Mouse (Mus musculus) cerebellum, adult 18-20 months (tissue): ENCODE measurements around the gene Gm6902.
"Not testable (repeated sequence)": the region's sequence is repeated elsewhere in the genome, so short reads cannot be mapped to it uniquely, and the experiment has no call there.

ENCODE experiments used
- DNase-seq, 2 experiments: peaks; one replicate each; pipeline ENCODE4 v3.0.0; 2021

The Gm6902 gene

DNA sequence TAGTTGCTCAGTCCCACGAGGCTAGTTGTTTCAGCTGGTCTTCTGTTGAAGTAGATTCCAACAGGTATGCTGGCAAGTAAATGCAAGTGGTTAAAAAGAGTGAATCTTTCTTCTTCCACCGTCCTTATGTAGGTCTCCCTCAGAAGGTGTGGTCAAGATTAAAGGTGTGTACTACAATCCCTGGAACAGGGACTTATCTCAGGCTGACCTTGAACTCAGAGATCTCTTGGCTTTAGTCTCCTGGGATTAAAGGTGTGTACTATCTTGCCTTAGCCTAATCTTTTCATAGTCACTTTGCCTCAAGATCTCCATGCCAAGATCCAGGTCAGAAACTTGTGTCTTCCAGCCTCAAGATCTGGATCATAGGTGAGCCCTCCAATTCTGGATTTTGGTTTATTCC lies at the start of gene Gm6902:
Gm6902 (minus strand) TSS at position 101 of the 400 bp plus-strand sequence.
- not testable (repeated sequence) for DNase-seq

DNA sequence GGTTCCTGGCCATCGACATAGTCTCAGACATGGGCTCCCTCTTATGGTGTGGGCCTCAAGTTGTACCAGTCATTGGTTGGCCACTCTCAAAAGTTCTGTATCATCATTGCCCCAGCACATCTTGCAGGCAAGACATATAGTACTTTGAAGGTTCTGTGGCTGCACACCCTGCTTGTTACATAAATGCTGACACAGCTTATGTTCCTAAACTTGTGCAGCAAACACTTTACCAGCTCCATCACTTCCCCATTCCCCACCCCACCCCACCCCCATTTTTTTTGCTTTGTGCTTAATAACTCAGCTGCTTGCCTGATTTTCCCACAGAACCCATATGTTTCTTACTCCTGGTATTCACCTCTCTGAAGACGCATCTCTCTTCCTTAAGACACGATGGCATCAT lies 22.2 kb upstream of the Gm6902 start, which contains the start of gene Nlrp4e:
Nlrp4e (plus strand) TSS at position 301 of the 400 bp plus-strand sequence.
- not testable (repeated sequence) for DNase-seq

DNA sequence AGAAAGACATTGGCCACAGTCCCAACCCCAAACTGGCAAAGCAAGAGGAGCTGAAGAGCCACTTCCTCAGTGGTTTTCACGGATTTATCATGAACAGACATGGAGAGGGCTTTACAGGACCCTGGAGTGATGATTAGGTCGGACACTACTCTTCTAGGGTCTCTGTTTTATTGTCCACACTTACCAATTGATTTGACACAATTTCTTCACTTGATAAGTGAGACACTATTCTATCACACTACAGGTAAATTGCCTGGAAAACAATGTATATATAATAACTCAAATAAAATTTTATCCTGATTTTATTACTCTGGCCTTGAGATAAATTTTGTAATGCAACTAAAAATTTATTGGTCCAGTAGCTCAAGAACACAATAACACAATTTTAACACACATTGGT lies 27.1 kb downstream of the Gm6902 start, which contains the start of gene Vmn1r166:
Vmn1r166 (minus strand) TSS at position 101 of the 400 bp plus-strand sequence.
- not testable (repeated sequence) for DNase-seq
